Mouse (Mus musculus): ENCODE results near the gene Orc4.

DNA sequence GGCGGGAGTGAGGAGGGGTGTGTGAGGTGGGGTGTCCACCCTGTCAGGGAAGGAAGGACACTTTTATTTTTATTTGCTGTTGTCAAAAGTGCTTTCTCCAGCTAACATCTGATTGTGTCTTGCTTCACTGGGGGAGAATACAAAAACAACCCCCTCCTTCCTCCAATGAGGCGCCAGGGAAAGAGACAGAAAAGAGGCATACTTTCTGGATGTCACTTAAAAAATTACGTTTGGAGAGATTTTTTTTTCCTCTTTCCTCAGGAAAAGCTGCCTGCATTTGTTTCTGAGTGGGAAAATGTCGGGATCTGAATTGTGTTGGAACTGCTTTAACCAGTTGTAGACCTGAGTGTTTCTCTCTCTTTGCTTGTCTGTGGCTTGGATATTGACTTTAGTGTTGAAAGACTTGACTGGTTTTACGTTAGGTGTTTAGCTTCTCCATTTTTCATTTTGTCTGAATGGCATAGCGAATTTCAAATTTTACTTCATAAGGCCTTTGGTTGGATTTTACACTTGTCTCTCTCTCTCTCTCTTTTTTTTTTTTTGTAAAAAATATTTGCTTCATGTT, 321 bp upstream of the Orc4 start:
- TF ChIP-seq POLR2A (IDR thresholded peaks at IDR 0.05; ENCODE audit: borderline replicate concordance, insufficient read depth, low read length) (no peak), CTCF (IDR thresholded peaks at IDR 0.05; ENCODE audit: borderline replicate concordance, insufficient read depth, low read depth, low read length) (no peak)

All from cerebellum, adult 2 months (tissue).